Mouse (Mus musculus) lung, embryonic 16.5 days (tissue): ENCODE measurements around the gene Bsn. TPM values are rescaled to one million over a fixed set of nuclear protein-coding genes. Genes with fewer than 3 reads are reported as not detected.

Source experiments
- ATAC-seq: fragments of 200-750 bp; cut with Nextera tagmentation; 2 replicates; pipeline ENCODE4 v1.8.0; 2017; ENCODE audit warnings: low read depth, mild to moderate bottlenecking, moderate library complexity
- H3K27ac ChIP-seq: fragments of 300-500 bp; sonication (generic); 2 replicates; pipeline ENCODE4 v1.5.1; 2014; ENCODE audit warnings: mild to moderate bottlenecking, control low read depth, low read length
- H3K27me3 ChIP-seq: fragments of 300-500 bp; sonication (generic); 2 replicates; pipeline ENCODE4 v1.6.1; 2014; ENCODE audit warnings: low read depth, low read length, mixed read lengths; ENCODE audit not compliant: control insufficient read depth, insufficient read depth
- H3K36me3 ChIP-seq: fragments of 300-500 bp; sonication (generic); 2 replicates; pipeline ENCODE4 v1.6.1; 2014; ENCODE audit warnings: low read length; ENCODE audit not compliant: control insufficient read depth, insufficient read depth
- H3K4me1 ChIP-seq: fragments of 300-500 bp; sonication (generic); replicated peaks from 2 replicates; pipeline ENCODE4 v1.6.1; 2014; ENCODE audit warnings: low read length, mixed read lengths; ENCODE audit not compliant: control insufficient read depth, insufficient read depth
- H3K4me2 ChIP-seq: fragments of 300-500 bp; sonication (generic); 2 replicates; pipeline ENCODE4 v1.6.1; 2014; ENCODE audit warnings: low read depth, low read length, control low read depth
- H3K4me3 ChIP-seq: fragments of 300-500 bp; sonication (generic); 2 replicates; pipeline ENCODE4 v1.5.1; 2014; ENCODE audit warnings: mild to moderate bottlenecking, low read length, control low read depth
- H3K9ac ChIP-seq: fragments of 300-500 bp; sonication (generic); 2 replicates; pipeline ENCODE4 v1.6.1; 2014; ENCODE audit warnings: low read length, control low read depth
- H3K9me3 ChIP-seq: fragments of 300-500 bp; sonication (generic); 2 replicates; pipeline ENCODE4 v1.6.1; 2016; ENCODE audit warnings: low read length; ENCODE audit not compliant: control insufficient read depth
- WGBS: fragments of 180-500 bp; shearing (Covaris S2); extraction: QIAGEN DNeasy Blood & Tissue Kit; methylation state at CpG from one replicate; pipeline ENCODE4 v1.1.7; 2014; 5-methylcytosine and 5-hydroxymethylcytosine counted together
- polyA plus RNA-seq: library from polyadenylated mRNA; unstranded; fragments of >200 nt; fragmentation: Nextera tagmentation; extraction: Ambion mirVana; gene quantifications from 2 replicates; pipeline ENCODE4 v1.2.1, GENCODE M21; 2015

The Bsn gene
- polyA plus RNA-seq, 1 experiment from 2014 or later = 0.26 TPM

DNA sequence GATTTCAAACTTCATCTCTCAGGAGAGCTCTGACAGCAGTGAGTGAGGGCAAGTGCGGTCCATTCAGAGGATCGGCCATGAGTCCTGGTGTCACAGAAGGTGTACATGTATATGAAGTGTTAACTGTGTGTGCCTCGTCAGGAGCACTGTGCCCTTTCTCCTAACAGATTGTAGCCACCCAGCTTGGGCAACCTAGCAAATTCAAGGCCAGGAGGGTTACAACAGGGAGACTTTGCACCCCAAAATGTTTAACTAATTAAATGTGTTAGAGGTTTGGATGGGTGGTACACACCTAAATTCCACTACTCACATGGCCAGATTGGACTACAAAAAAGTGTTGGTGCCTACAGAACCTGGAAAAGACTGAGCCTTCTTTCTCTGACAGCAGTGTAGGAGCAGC lies 31.4 kb upstream of the Bsn start:
- 84% methylated on average over 3 of the region's 3 CpGs for WGBS
- Histone ChIP-seq H3K9me3 (no peaks in the 10 kb centered on the region), H3K9ac (no peak overlapping the region), H3K4me3 (no peak overlapping the region), H3K27ac (no peak overlapping the region), H3K27me3 (no peaks in the 10 kb centered on the region), H3K36me3 (peaks cover 8% of the 10 kb centered on the region), H3K4me2 (no peak overlapping the region), H3K4me1 (no peaks in the 10 kb centered on the region)
- no peak for ATAC-seq

DNA sequence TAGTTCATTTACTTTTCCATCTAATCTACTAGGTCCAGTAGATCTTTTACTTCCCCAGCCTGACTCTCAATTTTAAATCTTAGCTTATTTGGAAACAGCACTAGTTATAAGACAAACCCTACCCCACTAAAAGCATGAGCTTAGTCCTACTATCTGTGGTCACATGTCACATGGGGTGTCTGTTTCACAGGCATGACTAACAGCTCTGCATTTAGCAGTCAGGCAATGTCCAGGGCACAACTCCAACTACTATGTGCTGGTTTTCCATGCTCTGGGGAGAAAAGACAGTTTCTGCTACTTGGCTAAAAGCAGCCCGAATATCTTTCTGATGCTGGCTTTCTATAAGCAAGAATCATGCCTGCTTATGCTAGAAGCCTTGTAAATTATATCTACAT lies 30.2 kb upstream of the Bsn start:
- Histone ChIP-seq H3K4me3 (no peak overlapping the region), H3K9ac (no peak overlapping the region), H3K4me2 (no peak overlapping the region), H3K9me3 (no peaks in the 10 kb centered on the region), H3K27me3 (no peaks in the 10 kb centered on the region), H3K27ac (no peak overlapping the region), H3K4me1 (no peaks in the 10 kb centered on the region), H3K36me3 (peaks cover 8% of the 10 kb centered on the region)
- no peak for ATAC-seq
- WGBS = 88% methylated on average over 1 of the region's 1 CpGs

DNA sequence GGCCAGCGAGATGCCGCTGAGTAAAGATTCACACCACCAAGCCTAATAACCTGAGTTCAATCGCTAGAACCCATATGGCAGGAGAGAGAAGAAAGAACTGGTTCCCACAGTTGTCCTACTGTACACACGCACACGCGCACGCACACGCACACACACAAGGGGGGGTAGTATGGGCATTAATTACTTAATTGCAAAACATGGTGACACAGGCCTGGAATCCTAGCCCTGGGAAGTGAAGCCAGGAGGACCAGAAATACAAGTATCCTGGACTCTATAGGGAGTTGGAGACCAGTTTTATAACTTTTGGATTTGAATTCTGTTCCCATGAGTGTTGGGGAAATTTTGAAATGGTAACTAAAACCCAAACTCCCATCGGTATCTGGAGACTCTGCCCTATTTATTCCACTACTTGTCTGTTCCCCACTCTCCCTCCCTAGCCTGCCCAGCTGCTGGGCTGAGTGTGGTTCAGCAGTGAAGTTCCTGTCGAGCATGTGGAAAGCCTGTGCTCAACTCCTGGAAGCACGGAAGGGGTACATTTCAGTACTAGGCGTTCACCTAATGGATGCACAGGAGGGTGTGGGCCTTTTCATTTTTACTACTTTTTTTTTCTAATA lies 29.7 kb upstream of the Bsn start:
- H3K9ac ChIP-seq = no peak overlapping the region
- no peak overlapping the region for H3K4me3 ChIP-seq
- peaks cover 8% of the 10 kb centered on the region for H3K36me3 ChIP-seq
- H3K4me1 ChIP-seq = no peaks in the 10 kb centered on the region
- WGBS = 85% methylated on average over 12 of the region's 12 CpGs
- H3K27me3 ChIP-seq = no peaks in the 10 kb centered on the region
- H3K4me2 ChIP-seq = no peak overlapping the region
- no peak overlapping the region for H3K27ac ChIP-seq
- no peak for ATAC-seq
- no peaks in the 10 kb centered on the region for H3K9me3 ChIP-seq

DNA sequence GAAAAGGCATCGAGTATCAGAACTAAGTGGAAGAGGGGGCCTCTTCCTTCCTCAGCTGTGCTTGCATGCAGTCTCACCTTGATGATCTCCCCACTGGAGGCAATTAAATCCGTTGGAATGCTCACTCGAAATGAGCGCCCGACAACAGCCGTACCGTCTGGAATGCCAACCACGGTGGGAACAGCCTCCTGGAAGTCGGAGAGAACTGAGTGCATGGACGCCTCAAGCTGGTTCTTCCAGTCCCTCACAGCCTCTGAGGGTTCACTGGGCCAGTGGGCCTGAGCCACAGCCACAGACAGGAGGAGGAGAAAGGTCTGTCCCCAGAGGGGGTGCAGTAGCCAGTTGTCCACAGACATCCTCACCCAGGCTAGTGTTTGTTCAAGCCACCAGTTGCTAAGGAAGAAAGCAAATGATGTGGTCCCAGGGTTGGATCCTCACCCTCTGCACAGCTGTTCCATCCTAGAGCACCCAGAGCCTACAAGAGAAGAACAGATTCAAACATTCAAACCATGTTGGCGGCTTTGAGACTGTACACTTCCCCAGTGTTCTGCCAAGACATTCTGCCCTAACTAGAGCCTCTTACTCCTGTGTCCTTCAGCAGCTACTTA lies 27.9 kb upstream of the Bsn start:
- 75% methylated on average over 11 of the region's 11 CpGs for WGBS
- Histone ChIP-seq H3K9ac (no peak overlapping the region), H3K36me3 (peaks cover 8% of the 10 kb centered on the region), H3K4me2 (no peak overlapping the region), H3K27me3 (no peaks in the 10 kb centered on the region), H3K9me3 (no peaks in the 10 kb centered on the region), H3K4me1 (0 out of 2 replicates have a peak, but pooled peaks cover 4% of the 10 kb centered on the region), H3K4me3 (no peak overlapping the region), H3K27ac (no peak overlapping the region)
- ATAC-seq = no peak

DNA sequence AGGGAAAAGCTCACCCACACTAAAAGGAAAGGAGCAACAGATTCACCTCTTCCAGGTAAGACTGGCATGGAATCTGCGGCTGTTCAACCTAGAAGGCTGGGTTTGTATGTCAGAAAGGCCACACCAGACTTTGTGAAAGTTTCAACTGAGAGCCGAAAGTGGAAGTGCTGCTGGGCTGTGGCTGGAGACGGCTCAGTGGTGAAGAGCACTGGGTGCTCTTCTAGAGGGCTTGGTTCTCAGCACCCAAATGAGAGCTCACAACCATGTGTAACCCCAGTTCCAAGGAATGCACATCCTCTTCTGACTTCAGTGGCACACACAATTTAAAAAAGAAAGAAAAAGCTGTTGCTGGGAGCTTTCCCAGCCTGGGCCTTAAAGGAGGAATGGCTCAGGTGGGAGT lies 27.2 kb upstream of the Bsn start:
- no peaks in the 10 kb centered on the region for H3K9me3 ChIP-seq
- no peak overlapping the region for H3K9ac ChIP-seq
- ATAC-seq = no peak
- WGBS = 84% methylated on average over 3 of the region's 3 CpGs
- peaks cover 8% of the 10 kb centered on the region for H3K36me3 ChIP-seq
- 0 out of 2 replicates have a peak, but pooled peaks cover 4% of the 10 kb centered on the region for H3K4me1 ChIP-seq
- no peak overlapping the region for H3K27ac ChIP-seq
- no peak overlapping the region for H3K4me2 ChIP-seq
- H3K27me3 ChIP-seq = no peaks in the 10 kb centered on the region
- H3K4me3 ChIP-seq = no peak overlapping the region

GRCm38 (mm10) chr9:108213105-108213504 lies 22.9 kb upstream of the Bsn start:
- Histone ChIP-seq H3K9ac (no peak overlapping the region), H3K9me3 (no peaks in the 10 kb centered on the region), H3K36me3 (peaks cover 26% of the 10 kb centered on the region), H3K4me3 (no peak overlapping the region), H3K27ac (peak overlapping the region; percentile 52), H3K4me1 (0 out of 2 replicates have a peak, but pooled peaks cover 4% of the 10 kb centered on the region), H3K4me2 (no peak overlapping the region), H3K27me3 (no peaks in the 10 kb centered on the region)
- ATAC-seq = peak; percentile 71
- WGBS = 39% methylated on average over 7 of the region's 7 CpGs

DNA sequence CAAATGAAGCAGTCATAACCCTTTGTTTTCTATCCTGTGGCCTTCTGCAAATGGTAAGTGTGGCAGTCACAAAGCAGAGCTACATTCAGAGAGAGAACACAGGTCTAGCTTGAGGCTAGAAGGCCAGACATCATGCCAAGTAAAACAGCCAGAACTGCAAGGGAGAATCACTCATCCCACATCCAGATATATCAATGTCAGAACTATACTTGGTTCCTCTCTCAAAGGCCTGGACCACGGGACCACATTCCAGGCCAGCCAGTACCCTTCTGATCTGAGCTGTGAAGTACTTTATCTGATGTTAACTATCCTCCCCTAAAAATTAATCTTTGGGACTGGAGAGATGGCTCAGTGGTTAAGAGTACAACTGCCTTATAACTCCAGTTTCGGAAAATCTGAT lies 22.2 kb upstream of the Bsn start:
- Histone ChIP-seq H3K36me3 (peaks cover 26% of the 10 kb centered on the region), H3K4me1 (0 out of 2 replicates have a peak, but pooled peaks cover 4% of the 10 kb centered on the region), H3K27me3 (no peaks in the 10 kb centered on the region), H3K9me3 (no peaks in the 10 kb centered on the region), H3K27ac (0 out of 2 replicates have a peak overlapping the region, but pooled peaks have one; percentile 20), H3K4me2 (no peak overlapping the region), H3K9ac (no peak overlapping the region), H3K4me3 (no peak overlapping the region)
- no peak for ATAC-seq
- WGBS = 61% methylated on average over 2 of the region's 2 CpGs

- Histone ChIP-seq H3K4me2 (no peak overlapping the region), H3K27me3 (no peaks in the 10 kb centered on the region), H3K27ac (no peak overlapping the region), H3K9ac (no peak overlapping the region), H3K36me3 (peaks cover 28% of the 10 kb centered on the region), H3K4me3 (no peak overlapping the region), H3K4me1 (peaks cover 4% of the 10 kb centered on the region), H3K9me3 (no peaks in the 10 kb centered on the region)
- no peak for ATAC-seq
- WGBS = 71% methylated on average over 3 of the region's 3 CpGs
Measured at GRCm38 (mm10) chr9:108205571-108205901, 15.4 kb upstream of the Bsn start.

- H3K9me3 ChIP-seq = no peaks in the 10 kb centered on the region
- no peak overlapping the region for H3K9ac ChIP-seq
- no peak overlapping the region for H3K4me2 ChIP-seq
- H3K36me3 ChIP-seq = peaks cover 28% of the 10 kb centered on the region
- H3K27ac ChIP-seq = no peak overlapping the region
- peaks cover 6% of the 10 kb centered on the region for H3K4me1 ChIP-seq
- 83% methylated on average over 8 of the region's 8 CpGs for WGBS
- ATAC-seq = no peak
- no peaks in the 10 kb centered on the region for H3K27me3 ChIP-seq
- no peak overlapping the region for H3K4me3 ChIP-seq
Measured at GRCm38 (mm10) chr9:108204884-108205570, 14.8 kb upstream of the Bsn start.
